In genomic region chr17:34676671-34677070, GRCm38 (mm10) we compare ENCODE assay signal across 21 mouse cellular contexts. TPM values are rescaled to one million over a fixed set of nuclear protein-coding genes. Genes with fewer than 3 reads are reported as not detected.
"Had no signal": no experiment of that assay in that cellular context is flagged by ENCODE, and none has a peak within 500 bp of the region (broad histone marks: within the 10 kb centered on the region; RNA-seq: fewer than 3 reads in every experiment).

No protein-coding gene starts in this region.

- H3K4me3 ChIP-seq: heart, embryonic 10.5 days; heart, embryonic 12.5 days; hindbrain, embryonic 13.5 days; hindbrain, embryonic 15.5 days; kidney, embryonic 15.5 days; limb, embryonic 13.5 days; limb, embryonic 15.5 days; liver, embryonic 12.5 days had no signal

- H3K27ac ChIP-seq: heart, embryonic 10.5 days; hindbrain, embryonic 13.5 days; hindbrain, embryonic 15.5 days; hindbrain, postnatal 0 days; kidney, embryonic 15.5 days; kidney, postnatal 0 days; limb, embryonic 13.5 days; limb, embryonic 15.5 days; liver, embryonic 12.5 days had no signal

- DNase-seq: forebrain, postnatal 0 days; gastrocnemius, postnatal 14 days; heart, postnatal 14 days; heart, postnatal 36 days; kidney, postnatal 14 days; layer of hippocampus, adult 9-11 months; layer of hippocampus, postnatal 36 days; left cerebral cortex, postnatal 4 days had no signal

- H3K36me3 ChIP-seq: heart, embryonic 10.5 days; heart, embryonic 12.5 days; hindbrain, embryonic 13.5 days; hindbrain, embryonic 15.5 days; kidney, embryonic 15.5 days; limb, embryonic 13.5 days; limb, embryonic 15.5 days; liver, embryonic 12.5 days had no signal

RNA-seq across cellular contexts. Expression of gene Tnxb, which starts 6.3 kb away (rescaled TPM):
- polyA plus RNA-seq: limb, embryonic 11.5 days had no signal

RNA-seq across cellular contexts. Expression of gene Prrt1, which starts 47.3 kb away (rescaled TPM):
- total RNA-seq: hematopoietic stem cell, adult 5-6 weeks; liver, adult 2 months had no signal
- polyA plus RNA-seq: heart, embryonic 12.5 days; liver, embryonic 12.5 days had no signal
